Mouse (Mus musculus) midbrain, embryonic 14.5 days (tissue): Measurements from ENCODE around the gene Coro2b. TPM values are rescaled to one million over a fixed set of nuclear protein-coding genes. Genes with fewer than 3 reads are reported as not detected.
A peak's percentile ranks its signal among the peaks of the same experiment; 100 is the strongest.

Experiments used
- ATAC-seq: fragments of 200-750 bp; cut with Nextera tagmentation; 2 replicates; pipeline ENCODE4 v1.8.0; 2017; ENCODE audit warnings: moderate number of reproducible peaks, moderate library complexity; ENCODE audit not compliant: low FRiP score, low TSS enrichment
- DNase-seq: peaks from one replicate; pipeline ENCODE4 v3.0.0-alpha.2; 2015
- H3K27ac ChIP-seq: fragments of 300-500 bp; sonication (generic); replicated peaks from 2 replicates; pipeline ENCODE4 v1.5.1; 2014; ENCODE audit warnings: mild to moderate bottlenecking, low read depth, low read length, moderate library complexity
- H3K27me3 ChIP-seq: fragments of 300-500 bp; sonication (generic); 2 replicates; pipeline ENCODE4 v1.6.1; 2014; ENCODE audit warnings: low read length, control low read depth, mixed read lengths; ENCODE audit not compliant: control insufficient read depth, insufficient read depth
- H3K36me3 ChIP-seq: fragments of 300-500 bp; sonication (generic); 2 replicates; pipeline ENCODE4 v1.6.1; 2014; ENCODE audit warnings: low read length, control low read depth; ENCODE audit not compliant: control insufficient read depth, insufficient read depth
- H3K4me1 ChIP-seq: fragments of 300-500 bp; sonication (generic); 2 replicates; pipeline ENCODE4 v1.6.1; 2014; ENCODE audit warnings: mild to moderate bottlenecking, antibody characterized with exemption, low read length, control low read depth; ENCODE audit not compliant: control insufficient read depth, insufficient read depth
- H3K4me2 ChIP-seq: fragments of 300-500 bp; sonication (generic); 2 replicates; pipeline ENCODE4 v1.6.1; 2014; ENCODE audit warnings: mild to moderate bottlenecking, low read length, moderate library complexity
- H3K4me3 ChIP-seq: fragments of 300-500 bp; sonication (generic); replicated peaks from 2 replicates; pipeline ENCODE4 v1.5.1; 2014; ENCODE audit warnings: low read depth, low read length
- H3K9ac ChIP-seq: fragments of 300-500 bp; sonication (generic); replicated peaks from 2 replicates; pipeline ENCODE4 v1.6.1; 2014; ENCODE audit warnings: mild to moderate bottlenecking, low read length, moderate library complexity
- H3K9me3 ChIP-seq: fragments of 300-500 bp; sonication (generic); 2 replicates; pipeline ENCODE4 v1.6.1; 2016; ENCODE audit warnings: low read length, control low read depth, mixed read lengths; ENCODE audit not compliant: control insufficient read depth
- WGBS: fragments of 180-500 bp; shearing (Covaris S2); extraction: QIAGEN DNeasy Blood & Tissue Kit; methylation state at CpG from one replicate; pipeline ENCODE4 v1.1.7; 2014; 5-methylcytosine and 5-hydroxymethylcytosine counted together
- polyA plus RNA-seq: library from polyadenylated mRNA; unstranded; fragments of >200 nt; fragmentation: Nextera tagmentation; extraction: Ambion mirVana; gene quantifications from 2 replicates; pipeline ENCODE4 v1.2.1, GENCODE M21; 2014

The Coro2b gene
- polyA plus RNA-seq, 1 experiment from 2014 or later: 34.5 TPM

GRCm38 (mm10) chr9:62543878-62544277, 7.0 kb upstream of the Coro2b start:
- Histone ChIP-seq H3K4me2 (no peak overlapping the region), H3K4me3 (no peak overlapping the region), H3K27ac (no peak overlapping the region), H3K9ac (no peak overlapping the region), H3K9me3 (no peaks in the 10 kb centered on the region), H3K4me1 (peaks cover 27% of the 10 kb centered on the region), H3K27me3 (no peaks in the 10 kb centered on the region), H3K36me3 (no peaks in the 10 kb centered on the region)
- no peak for DNase-seq
- WGBS: 91% methylated on average over 4 of the region's 4 CpGs
- ATAC-seq: no peak

DNA sequence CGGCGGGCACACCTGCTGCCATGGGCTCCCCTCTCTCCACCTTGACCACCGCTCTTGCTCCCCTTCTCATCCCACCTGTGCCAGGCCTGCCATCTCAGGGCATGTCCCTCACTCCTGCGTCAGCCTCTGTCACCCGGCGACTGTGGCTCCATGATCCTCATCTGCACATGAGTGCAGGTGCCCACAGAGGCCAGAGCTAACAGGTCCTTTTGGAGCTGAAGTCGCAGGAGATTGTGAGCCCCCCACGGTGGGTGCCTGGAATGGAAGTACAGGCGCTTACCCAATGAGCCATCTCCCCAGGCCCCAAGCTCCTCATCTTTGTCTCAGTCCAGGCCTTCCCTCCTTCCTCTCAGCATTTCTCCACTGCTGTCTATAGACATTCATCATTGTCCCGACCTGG, 4.8 kb upstream of the Coro2b start:
- ATAC-seq (no peak), DNase-seq (no peak)
- H3K4me3 ChIP-seq: no peak overlapping the region
- H3K27me3 ChIP-seq: no peaks in the 10 kb centered on the region
- H3K27ac ChIP-seq: peak overlapping the region; percentile 67
- H3K4me2 ChIP-seq: no peak overlapping the region
- no peak overlapping the region; the same call in 1 of the 2 replicates for H3K9ac ChIP-seq
- no peaks in the 10 kb centered on the region for H3K36me3 ChIP-seq
- H3K9me3 ChIP-seq: no peaks in the 10 kb centered on the region
- peaks cover 27% of the 10 kb centered on the region for H3K4me1 ChIP-seq
- 57% methylated on average over 10 of the region's 10 CpGs for WGBS

DNA sequence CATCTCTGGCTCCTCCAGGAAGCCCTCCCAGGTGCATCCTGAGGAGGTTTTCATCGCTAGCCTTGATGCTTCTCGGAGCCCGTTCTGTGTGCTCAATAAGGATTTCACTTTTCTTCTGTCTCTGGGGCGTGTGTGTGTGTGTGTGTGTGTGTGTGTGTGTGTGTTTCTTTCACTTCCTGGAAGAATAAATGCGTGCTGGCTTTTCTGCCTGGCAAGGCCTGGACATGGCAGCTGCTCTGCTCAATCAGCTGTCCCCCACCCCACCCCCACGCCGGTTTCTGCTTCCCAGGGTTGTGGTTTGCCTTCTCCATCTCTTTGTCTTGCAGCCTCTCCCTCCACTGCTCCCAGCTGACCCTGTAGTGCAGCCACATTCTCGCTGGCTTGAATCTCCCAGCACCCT, 4.3 kb upstream of the Coro2b start:
- no peak for ATAC-seq

GRCm38 (mm10) chr9:62540736-62541135, 3.9 kb upstream of the Coro2b start:
- no peak overlapping the region for H3K4me2 ChIP-seq
- no peak for ATAC-seq

More for the DNA sequence above, 4.3 kb upstream of the Coro2b start:
- Histone ChIP-seq H3K36me3 (no peaks in the 10 kb centered on the region), H3K4me1 (peaks cover 27% of the 10 kb centered on the region), H3K4me3 (no peak overlapping the region), H3K9me3 (no peaks in the 10 kb centered on the region), H3K27me3 (no peaks in the 10 kb centered on the region), H3K27ac (peak overlapping the region; percentile 67), H3K9ac (no peak overlapping the region; the same call in 1 of the 2 replicates), H3K4me2 (no peak overlapping the region)
- peak; percentile 60 for DNase-seq
- WGBS: 18% methylated on average over 8 of the region's 8 CpGs

GRCm38 (mm10) chr9:62540166-62540565, 3.3 kb upstream of the Coro2b start:
- ATAC-seq: no peak
- peak overlapping the region; percentile 67 for H3K27ac ChIP-seq
- no peaks in the 10 kb centered on the region for H3K27me3 ChIP-seq
- H3K4me1 ChIP-seq: peaks cover 35% of the 10 kb centered on the region
- WGBS: 83% methylated on average over 9 of the region's 9 CpGs
- no peak overlapping the region for H3K4me3 ChIP-seq
- no peak overlapping the region for H3K4me2 ChIP-seq
- no peak overlapping the region for H3K9ac ChIP-seq
- H3K36me3 ChIP-seq: no peaks in the 10 kb centered on the region
- no peak for DNase-seq
- H3K9me3 ChIP-seq: no peaks in the 10 kb centered on the region

More at GRCm38 (mm10) chr9:62540736-62541135, 3.9 kb upstream of the Coro2b start:
- Histone ChIP-seq H3K9ac (no peak overlapping the region), H3K27ac (peak overlapping the region; percentile 67), H3K4me3 (no peak overlapping the region), H3K27me3 (no peaks in the 10 kb centered on the region), H3K36me3 (no peaks in the 10 kb centered on the region), H3K4me1 (peaks cover 30% of the 10 kb centered on the region), H3K9me3 (no peaks in the 10 kb centered on the region)
- peak; percentile 77 for DNase-seq
- 21% methylated on average over 10 of the region's 10 CpGs for WGBS

DNA sequence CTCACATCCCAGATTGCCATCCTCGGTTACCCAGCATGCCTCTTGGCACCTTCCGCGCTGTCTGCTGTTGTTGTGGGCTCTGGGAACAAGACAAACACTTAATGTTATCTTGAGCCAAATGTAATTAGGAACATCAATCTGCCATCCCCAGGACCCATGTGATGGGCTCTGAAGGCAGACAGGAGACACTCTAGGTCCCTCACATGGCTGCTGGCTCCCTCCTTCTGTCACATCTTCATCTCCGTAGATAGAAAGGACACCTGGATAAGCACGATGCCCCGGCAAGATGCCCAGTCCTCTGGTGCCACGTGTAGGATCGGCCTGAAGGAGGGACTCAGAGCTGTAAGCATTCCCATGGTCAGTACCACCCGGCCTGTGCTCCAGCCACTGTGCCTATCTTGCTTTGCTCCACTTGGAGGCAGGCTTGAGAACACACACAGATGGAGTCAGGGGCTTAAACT, 2.4 kb upstream of the Coro2b start:
- H3K9me3 ChIP-seq: no peaks in the 10 kb centered on the region
- H3K4me2 ChIP-seq: no peak overlapping the region
- no peak overlapping the region for H3K4me3 ChIP-seq
- peaks cover 37% of the 10 kb centered on the region for H3K4me1 ChIP-seq
- no peak for DNase-seq
- ATAC-seq: no peak
- no peak overlapping the region for H3K9ac ChIP-seq
- no peaks in the 10 kb centered on the region for H3K27me3 ChIP-seq
- H3K27ac ChIP-seq: no peak overlapping the region
- WGBS: 83% methylated on average over 9 of the region's 9 CpGs
- H3K36me3 ChIP-seq: no peaks in the 10 kb centered on the region

GRCm38 (mm10) chr9:62537941-62538340, 1.1 kb upstream of the Coro2b start:
- ATAC-seq (no peak), DNase-seq (no peak)
- H3K4me2 ChIP-seq: no peak overlapping the region
- H3K36me3 ChIP-seq: no peaks in the 10 kb centered on the region
- H3K4me1 ChIP-seq: peaks cover 46% of the 10 kb centered on the region
- H3K4me3 ChIP-seq: no peak overlapping the region
- H3K27ac ChIP-seq: no peak overlapping the region
- WGBS: 84% methylated on average over 6 of the region's 6 CpGs
- no peaks in the 10 kb centered on the region for H3K27me3 ChIP-seq
- no peak overlapping the region for H3K9ac ChIP-seq
- no peaks in the 10 kb centered on the region for H3K9me3 ChIP-seq

DNA sequence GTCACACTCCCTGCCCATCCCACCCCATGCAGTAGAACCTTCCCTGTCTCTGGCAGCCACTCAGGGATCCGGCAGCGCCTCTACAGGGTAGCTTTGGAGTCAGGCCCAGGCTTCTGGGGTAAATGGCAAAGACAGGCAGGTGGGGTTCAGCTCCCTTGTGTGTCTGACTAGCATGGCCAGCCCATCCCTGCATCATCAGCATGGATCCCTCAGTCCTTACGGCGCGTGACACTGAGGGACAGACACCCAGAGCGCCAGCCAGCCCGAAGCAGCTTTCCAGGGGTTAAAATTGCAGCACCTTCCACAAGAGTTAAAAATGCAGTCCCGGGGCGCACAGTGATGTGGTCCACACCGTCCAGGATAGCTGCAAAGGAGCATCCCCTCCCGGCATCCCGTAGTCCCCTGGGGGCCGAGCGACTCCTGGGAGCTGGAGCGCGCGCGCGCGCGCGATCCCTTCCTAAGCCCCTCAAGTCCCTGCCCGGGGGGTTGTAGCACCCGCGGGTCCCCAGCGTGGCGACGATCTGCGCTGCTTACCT, 657 bp downstream of the Coro2b start:
- H3K9me3 ChIP-seq: no peaks in the 10 kb centered on the region
- no peaks in the 10 kb centered on the region for H3K27me3 ChIP-seq
- peak overlapping the region; percentile 82 for H3K4me2 ChIP-seq
- ATAC-seq: peak; percentile 28; the same call in 1 of the 2 replicates
- H3K4me3 ChIP-seq: peak overlapping the region; percentile 70
- no peaks in the 10 kb centered on the region for H3K36me3 ChIP-seq
- peak overlapping the region; percentile 96 for H3K27ac ChIP-seq
- H3K4me1 ChIP-seq: peaks cover 56% of the 10 kb centered on the region
- H3K9ac ChIP-seq: peak overlapping the region; percentile 83
- 1% methylated on average over 29 of the region's 29 CpGs for WGBS
- peak; percentile 86 for DNase-seq

DNA sequence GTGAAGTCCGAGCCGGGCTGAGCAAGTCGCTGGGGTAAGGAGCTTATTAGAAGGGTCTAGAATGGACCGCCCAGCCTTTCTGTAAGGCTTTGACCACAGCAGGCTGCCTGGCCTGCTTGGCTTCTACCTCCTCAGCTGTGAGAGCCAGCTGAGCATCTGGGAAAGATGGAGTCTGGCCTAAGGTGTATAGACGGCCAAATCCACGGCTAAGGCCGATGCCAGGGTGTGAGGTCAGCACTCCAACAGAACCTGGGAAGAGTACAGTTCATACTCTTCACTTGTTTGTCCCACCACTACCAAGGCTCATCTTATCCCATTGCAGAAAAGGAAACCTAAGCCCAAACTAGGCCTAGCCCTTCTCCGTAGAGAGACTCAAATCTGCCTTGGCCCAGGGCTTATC, 1.3 kb downstream of the Coro2b start:
- WGBS: 61% methylated on average over 8 of the region's 8 CpGs
- no peak for ATAC-seq
- peak overlapping the region; percentile 70 for H3K4me3 ChIP-seq
- DNase-seq: no peak
- H3K9ac ChIP-seq: peak overlapping the region; percentile 83
- peak overlapping the region; percentile 82 for H3K4me2 ChIP-seq
- peak overlapping the region; percentile 96 for H3K27ac ChIP-seq
- no peaks in the 10 kb centered on the region for H3K9me3 ChIP-seq
- no peaks in the 10 kb centered on the region for H3K27me3 ChIP-seq
- peaks cover 56% of the 10 kb centered on the region for H3K4me1 ChIP-seq
- H3K36me3 ChIP-seq: no peaks in the 10 kb centered on the region
